Mouse (Mus musculus): ENCODE data around the gene Vcpkmt. TPM values are rescaled to one million over a fixed set of nuclear protein-coding genes. Genes with fewer than 3 reads are reported as not detected.

The Vcpkmt gene
- polyA plus RNA-seq (2014; fragmentation: Illumina TruSeq; extraction: RNeasy Lipid Tissue Mini Kit (QIAGEN cat#74804); ENCODE audit: low read depth, low replicate concordance), result 22.0 TPM

GRCm38 (mm10) chr12:69582613-69583269 lies at the start of gene Vcpkmt:
Gene Vcpkmt, minus strand, starts transcription at chr12:69583028.

Other genes starting within 250 kb of the Vcpkmt start
- 126 TPM for gene Nemf, start 225.9 kb downstream of the Vcpkmt start, polyA plus RNA-seq (2014; fragmentation: Illumina TruSeq; extraction: RNeasy Lipid Tissue Mini Kit (QIAGEN cat#74804); ENCODE audit: low read depth, low replicate concordance)
- gene Arf6, start 210.9 kb downstream of the Vcpkmt start, polyA plus RNA-seq (2014; fragmentation: Illumina TruSeq; extraction: RNeasy Lipid Tissue Mini Kit (QIAGEN cat#74804); ENCODE audit: low read depth, low replicate concordance), result 55.8 TPM
- gene Gm9887, start 210.6 kb downstream of the Vcpkmt start, polyA plus RNA-seq (2014; fragmentation: Illumina TruSeq; extraction: RNeasy Lipid Tissue Mini Kit (QIAGEN cat#74804); ENCODE audit: low read depth, low replicate concordance), result not detected
- gene Sos2, start 98.8 kb upstream of the Vcpkmt start, polyA plus RNA-seq (2014; fragmentation: Illumina TruSeq; extraction: RNeasy Lipid Tissue Mini Kit (QIAGEN cat#74804); ENCODE audit: low read depth, low replicate concordance), result 119 TPM
- gene L2hgdh, start 141.8 kb upstream of the Vcpkmt start, polyA plus RNA-seq (2014; fragmentation: Illumina TruSeq; extraction: RNeasy Lipid Tissue Mini Kit (QIAGEN cat#74804); ENCODE audit: low read depth, low replicate concordance), result 30.4 TPM
- 42.5 TPM for gene Atp5s, start 141.9 kb upstream of the Vcpkmt start, polyA plus RNA-seq (2014; fragmentation: Illumina TruSeq; extraction: RNeasy Lipid Tissue Mini Kit (QIAGEN cat#74804); ENCODE audit: low read depth, low replicate concordance)
- gene Cdkl1, start 208.2 kb upstream of the Vcpkmt start, polyA plus RNA-seq (2014; fragmentation: Illumina TruSeq; extraction: RNeasy Lipid Tissue Mini Kit (QIAGEN cat#74804); ENCODE audit: low read depth, low replicate concordance), result 1.4 TPM

Measured in adrenal gland, adult 10 weeks (tissue).